Mouse (Mus musculus) testis, adult 2 months (tissue): ENCODE measurements around the gene 1600014C10Rik. TPM values are rescaled to one million over a fixed set of nuclear protein-coding genes. Genes with fewer than 3 reads are reported as not detected.

Experiments used
- H3K27ac ChIP-seq: fragments of 200-500 bp; 2 replicates; pipeline ENCODE4 v1.5.1; 2012; ENCODE audit warnings: low read depth, low read length; ENCODE audit not compliant: control insufficient read depth, insufficient read depth
- H3K27me3 ChIP-seq: fragments of 200-500 bp; 2 replicates; pipeline ENCODE4 v1.6.1; 2012; ENCODE audit warnings: mild to moderate bottlenecking, low read length, moderate library complexity; ENCODE audit not compliant: control insufficient read depth, insufficient read depth
- H3K36me3 ChIP-seq: fragments of 200-500 bp; 2 replicates; pipeline ENCODE4 v1.6.1; 2012; ENCODE audit warnings: mild to moderate bottlenecking, low read length; ENCODE audit not compliant: control insufficient read depth, insufficient read depth
- H3K4me1 ChIP-seq: fragments of 200-500 bp; 2 replicates; pipeline ENCODE4 v1.6.1; 2012; ENCODE audit warnings: low read length; ENCODE audit not compliant: control insufficient read depth, insufficient read depth
- H3K4me3 ChIP-seq: fragments of 200-500 bp; 2 replicates; pipeline ENCODE4 v1.5.1; 2012; ENCODE audit warnings: low read depth, mild to moderate bottlenecking, low read length, moderate library complexity, mixed read lengths; ENCODE audit not compliant: control insufficient read depth
- CTCF ChIP-seq: fragments of 200-500 bp; IDR thresholded peaks from 2 replicates; pipeline ENCODE4 v1.5.1; 2012; ENCODE audit warnings: low read depth, mild to moderate bottlenecking, inconsistent platforms, low read length, moderate library complexity; ENCODE audit not compliant: control insufficient read depth, insufficient read depth, insufficient replicate concordance
- POLR2A ChIP-seq: fragments of 200-500 bp; IDR thresholded peaks from 2 replicates; pipeline ENCODE4 v1.6.1; 2012; ENCODE audit warnings: low read depth, mild to moderate bottlenecking, inconsistent platforms, low read length, moderate library complexity; ENCODE audit not compliant: control insufficient read depth
- polyA plus RNA-seq: library from polyadenylated mRNA; depleted of rRNA; stranded (reverse); fragments of >200 nt; gene quantifications from 2 replicates; pipeline ENCODE4 v1.2.3, GENCODE M21; 2012

Gene 1600014C10Rik
- polyA plus RNA-seq, 1 experiment = 3.1 TPM

DNA sequence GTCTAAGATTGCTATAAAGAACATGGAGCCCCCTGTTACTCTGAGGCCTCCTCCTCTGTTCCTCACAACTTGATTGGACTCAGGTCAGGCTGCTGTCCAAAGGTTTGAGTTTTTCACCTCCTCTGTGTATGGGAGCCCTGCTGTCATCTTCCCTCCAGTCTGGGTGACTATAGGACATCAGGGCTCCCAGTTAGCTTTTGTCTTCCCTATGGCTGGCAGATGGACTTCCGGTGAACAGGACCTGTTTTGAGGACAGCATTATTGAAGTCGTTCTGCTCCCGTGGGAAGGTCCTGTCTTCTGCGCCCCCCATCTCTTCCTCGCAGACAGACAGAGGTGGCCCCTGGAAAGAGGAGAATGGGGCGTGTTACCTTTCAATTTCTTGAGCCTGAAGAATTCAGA lies 1.8 kb downstream of the 1600014C10Rik start:
- no peak for TF ChIP-seq POLR2A
- TF ChIP-seq CTCF = no peak

GRCm38 (mm10) chr7:38186861-38187260 lies 3.8 kb downstream of the 1600014C10Rik start:
- no peaks in the 10 kb centered on the region for H3K36me3 ChIP-seq
- no peak overlapping the region for H3K4me3 ChIP-seq
- H3K4me1 ChIP-seq = peaks cover 10% of the 10 kb centered on the region
- TF ChIP-seq CTCF (no peak), POLR2A (no peak)
- H3K27ac ChIP-seq = no peak overlapping the region
- no peaks in the 10 kb centered on the region for H3K27me3 ChIP-seq

More for the DNA sequence above, 1.8 kb downstream of the 1600014C10Rik start:
- no peak overlapping the region for H3K4me3 ChIP-seq
- H3K27me3 ChIP-seq = no peaks in the 10 kb centered on the region
- no peak overlapping the region for H3K27ac ChIP-seq
- H3K36me3 ChIP-seq = no peaks in the 10 kb centered on the region
- H3K4me1 ChIP-seq = peaks cover 9% of the 10 kb centered on the region

GRCm38 (mm10) chr7:38187796-38188195 lies 4.8 kb downstream of the 1600014C10Rik start:
- Histone ChIP-seq H3K27ac (no peak overlapping the region), H3K27me3 (no peaks in the 10 kb centered on the region), H3K4me1 (peaks cover 10% of the 10 kb centered on the region), H3K4me3 (no peak overlapping the region), H3K36me3 (no peaks in the 10 kb centered on the region)
- TF ChIP-seq POLR2A = no peak
- no peak for TF ChIP-seq CTCF

DNA sequence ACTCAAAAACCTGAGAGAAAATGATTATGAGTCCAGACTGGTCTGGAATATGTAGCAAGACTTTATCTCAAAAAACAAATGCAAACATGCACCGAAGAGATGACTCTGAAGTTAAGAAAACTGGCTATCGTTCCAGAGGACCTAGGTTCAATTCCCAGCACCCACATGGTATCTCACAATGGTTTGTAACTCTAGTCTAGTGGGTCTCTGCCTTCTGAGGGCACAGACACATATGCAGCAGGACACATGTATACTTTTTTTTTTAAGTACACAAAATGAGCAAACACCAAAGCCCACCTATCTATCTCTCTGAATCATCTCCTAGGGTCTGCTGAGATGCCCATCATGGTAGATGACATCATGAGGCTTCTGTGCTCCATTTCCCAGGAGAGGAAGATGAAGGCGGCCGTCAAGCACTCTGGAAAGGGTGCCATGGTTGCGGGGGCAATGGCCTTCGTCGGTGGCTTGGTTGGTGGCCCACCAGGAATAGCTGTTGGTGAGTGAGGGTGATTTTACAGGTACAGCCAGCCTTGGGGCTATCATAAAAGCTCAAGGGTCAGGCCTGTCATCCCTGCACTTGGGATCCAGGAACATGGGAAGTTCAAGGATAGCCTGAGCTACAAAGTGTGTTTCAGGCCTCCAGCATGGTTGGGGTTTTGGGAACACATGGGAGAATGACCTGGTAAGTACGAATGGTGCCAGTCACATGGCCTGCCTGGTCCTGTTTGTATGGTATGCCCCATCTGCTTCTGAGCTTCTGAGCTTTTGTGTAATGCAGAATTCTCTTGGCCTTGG lies 5.5 kb downstream of the 1600014C10Rik start:
- H3K27me3 ChIP-seq = no peaks in the 10 kb centered on the region
- no peak overlapping the region for H3K4me3 ChIP-seq
- no peak overlapping the region for H3K27ac ChIP-seq
- no peaks in the 10 kb centered on the region for H3K36me3 ChIP-seq
- TF ChIP-seq CTCF (no peak), POLR2A (no peak)
- peaks cover 5% of the 10 kb centered on the region for H3K4me1 ChIP-seq

DNA sequence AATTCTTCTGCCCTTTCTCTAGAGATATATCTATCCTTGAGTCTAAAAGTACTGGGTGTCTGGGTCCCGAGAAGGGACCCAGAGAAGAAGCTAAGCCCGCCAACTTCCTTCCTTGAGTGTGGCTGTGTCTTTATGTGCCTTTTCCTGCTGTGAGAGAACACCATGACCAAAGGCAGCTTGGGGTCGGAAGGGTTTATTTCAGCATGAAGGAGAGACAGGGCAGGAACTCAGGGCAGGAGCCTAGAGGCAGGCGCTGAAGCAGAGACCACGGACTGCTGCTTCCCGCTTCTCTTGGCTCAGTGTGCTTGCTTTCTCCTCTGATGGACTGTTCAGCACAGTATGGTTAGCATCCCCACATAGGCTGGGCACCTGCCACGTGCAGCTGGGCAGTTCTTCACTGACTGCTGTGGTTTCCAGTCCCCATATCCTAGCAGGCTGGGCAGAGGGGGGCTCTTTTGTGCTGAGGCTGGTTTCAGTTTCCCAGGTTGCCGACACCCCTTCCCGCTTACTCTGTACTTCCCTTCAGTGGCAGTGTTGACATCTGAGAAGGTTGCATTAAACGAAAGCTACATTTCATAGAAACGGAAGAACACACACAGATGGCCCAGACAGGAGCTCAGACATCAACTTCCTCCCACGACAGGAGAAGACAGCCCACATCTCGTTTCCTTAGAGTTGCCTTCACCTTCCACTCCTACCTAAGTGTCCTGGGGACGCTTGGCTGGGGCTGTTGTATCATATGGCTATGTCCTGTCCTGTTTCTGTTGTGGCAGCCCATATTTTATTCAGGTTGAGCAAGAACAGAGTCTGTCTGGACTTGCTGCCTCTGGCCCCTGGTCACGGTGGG lies 6.3 kb downstream of the 1600014C10Rik start:
- no peak for TF ChIP-seq CTCF
- TF ChIP-seq POLR2A = no peak
- H3K4me1 ChIP-seq = peaks cover 2% of the 10 kb centered on the region; the same call in 1 of the 2 replicates
- H3K4me3 ChIP-seq = no peak overlapping the region
- H3K36me3 ChIP-seq = no peaks in the 10 kb centered on the region
- no peak overlapping the region for H3K27ac ChIP-seq
- no peaks in the 10 kb centered on the region for H3K27me3 ChIP-seq

GRCm38 (mm10) chr7:38190056-38190835 lies 7.2 kb downstream of the 1600014C10Rik start:
- H3K4me1 ChIP-seq = peaks cover 2% of the 10 kb centered on the region; the same call in 1 of the 2 replicates
- TF ChIP-seq POLR2A = no peak
- TF ChIP-seq CTCF = peak; percentile 35; the same call in 1 of the 2 replicates
- no peak overlapping the region for H3K27ac ChIP-seq
- no peaks in the 10 kb centered on the region for H3K36me3 ChIP-seq
- no peak overlapping the region for H3K4me3 ChIP-seq
- H3K27me3 ChIP-seq = no peaks in the 10 kb centered on the region
